Mouse (Mus musculus) urinary bladder, adult 2 months (tissue): ENCODE results near the gene Adam12. TPM values are rescaled to one million over a fixed set of nuclear protein-coding genes. Genes with fewer than 3 reads are reported as not detected.

ENCODE experiments used
- DNase-seq: peaks from one replicate; pipeline ENCODE4 v3.0.0; 2022; ENCODE audit warnings: low spot score
- polyA plus RNA-seq: library from polyadenylated mRNA; depleted of rRNA; stranded (reverse); fragments of >200 nt; gene quantifications from 2 replicates; pipeline ENCODE4 v1.2.3, GENCODE M21; 2012

The Adam12 gene
- polyA plus RNA-seq, 1 experiment = 4.6 TPM

- DNase-seq = no peak
Measured at GRCm38 (mm10) chr7:134081307-134082072, 150.5 kb downstream of the Adam12 start.

- no peak for DNase-seq
Measured at GRCm38 (mm10) chr7:134079980-134080725, 151.8 kb downstream of the Adam12 start.

- no peak for DNase-seq
Measured at GRCm38 (mm10) chr7:134077684-134078083, 154.3 kb downstream of the Adam12 start.

GRCm38 (mm10) chr7:134073011-134073410 lies 158.9 kb downstream of the Adam12 start:
- no peak for DNase-seq

GRCm38 (mm10) chr7:134071153-134071885 lies 160.6 kb downstream of the Adam12 start:
- no peak for DNase-seq

GRCm38 (mm10) chr7:134062629-134063028 lies 169.3 kb downstream of the Adam12 start:
- DNase-seq = no peak

GRCm38 (mm10) chr7:134052486-134052885 lies 179.5 kb downstream of the Adam12 start:
- no peak for DNase-seq

GRCm38 (mm10) chr7:134050371-134050770 lies 181.6 kb downstream of the Adam12 start:
- no peak for DNase-seq

GRCm38 (mm10) chr7:134046376-134046775 lies 185.6 kb downstream of the Adam12 start:
- no peak for DNase-seq

- DNase-seq = no peak
Measured at GRCm38 (mm10) chr7:134043576-134043975, 188.4 kb downstream of the Adam12 start.

GRCm38 (mm10) chr7:134042614-134043013 lies 189.3 kb downstream of the Adam12 start:
- no peak for DNase-seq

GRCm38 (mm10) chr7:134033939-134034338 lies 198.0 kb downstream of the Adam12 start:
- DNase-seq = no peak

GRCm38 (mm10) chr7:134032959-134033366 lies 199.0 kb downstream of the Adam12 start:
- DNase-seq = no peak

- no peak for DNase-seq
Measured at GRCm38 (mm10) chr7:134031787-134032186, 200.2 kb downstream of the Adam12 start.

- no peak for DNase-seq
Measured at GRCm38 (mm10) chr7:134031256-134031655, 200.7 kb downstream of the Adam12 start.

GRCm38 (mm10) chr7:134028281-134028830 lies 203.6 kb downstream of the Adam12 start:
- no peak for DNase-seq

GRCm38 (mm10) chr7:134027020-134027415 lies 204.9 kb downstream of the Adam12 start:
- no peak for DNase-seq

- DNase-seq = no peak
Measured at GRCm38 (mm10) chr7:134026200-134027019, 205.5 kb downstream of the Adam12 start.

- DNase-seq = no peak
Measured at GRCm38 (mm10) chr7:134022157-134022885, 209.6 kb downstream of the Adam12 start.

GRCm38 (mm10) chr7:134015226-134015625 lies 216.7 kb downstream of the Adam12 start:
- DNase-seq = no peak
